Mouse (Mus musculus) stomach, postnatal 0 days (tissue): Measurements from ENCODE around the gene Gtf2ird2.

ENCODE experiments used
- CTCF ChIP-seq: IDR thresholded peaks from 2 replicates; pipeline ENCODE4 v1.5.1; 2016; ENCODE audit warnings: antibody characterized with exemption, low read depth, mild to moderate bottlenecking, moderate library complexity
- EP300 ChIP-seq: optimal IDR thresholded peaks from 2 replicates; pipeline ENCODE3; 2016; ENCODE audit warnings: antibody characterized with exemption

- TF ChIP-seq CTCF (no peak), EP300 (no peak)
These were observed 37.9 kb downstream of the Gtf2ird2 start for GRCm38 (mm10) chr5:134221708-134222150.
